Mouse (Mus musculus) C2C12 (cell line): Measurements from ENCODE around the gene Klhdc10.

Source experiments
- CEBPB ChIP-seq: IDR thresholded peaks from one replicate; pipeline ENCODE4 v1.6.1; 2011; ENCODE audit warnings: low read depth, mild to moderate bottlenecking, control low read depth, moderate library complexity
- CTCF ChIP-seq: IDR thresholded peaks from one replicate; pipeline ENCODE4 v1.5.1; 2011; ENCODE audit not compliant: control insufficient read depth, insufficient read depth, insufficient read length
- FOSL1 ChIP-seq: IDR thresholded peaks from one replicate; pipeline ENCODE4 v1.8.0; 2011; ENCODE audit warnings: mild to moderate bottlenecking, low read length; ENCODE audit not compliant: poor library complexity, insufficient read depth, severe bottlenecking
- MAX ChIP-seq: IDR thresholded peaks from one replicate; pipeline ENCODE4 v1.6.1; 2011; ENCODE audit warnings: mild to moderate bottlenecking, control low read depth
- MYOD1 ChIP-seq: IDR thresholded peaks from one replicate; pipeline ENCODE4 v1.6.1; 2011; ENCODE audit warnings: low read depth; ENCODE audit not compliant: control insufficient read depth, insufficient read length
- MYOG ChIP-seq: IDR thresholded peaks from one replicate; pipeline ENCODE4 v1.6.1; 2011; ENCODE audit not compliant: control insufficient read depth, insufficient read length; ENCODE audit errors: extremely low read depth
- USF1 ChIP-seq: IDR thresholded peaks from one replicate; pipeline ENCODE4 v1.6.1; 2011; ENCODE audit warnings: low read depth, mild to moderate bottlenecking, control low read depth, moderate library complexity

DNA sequence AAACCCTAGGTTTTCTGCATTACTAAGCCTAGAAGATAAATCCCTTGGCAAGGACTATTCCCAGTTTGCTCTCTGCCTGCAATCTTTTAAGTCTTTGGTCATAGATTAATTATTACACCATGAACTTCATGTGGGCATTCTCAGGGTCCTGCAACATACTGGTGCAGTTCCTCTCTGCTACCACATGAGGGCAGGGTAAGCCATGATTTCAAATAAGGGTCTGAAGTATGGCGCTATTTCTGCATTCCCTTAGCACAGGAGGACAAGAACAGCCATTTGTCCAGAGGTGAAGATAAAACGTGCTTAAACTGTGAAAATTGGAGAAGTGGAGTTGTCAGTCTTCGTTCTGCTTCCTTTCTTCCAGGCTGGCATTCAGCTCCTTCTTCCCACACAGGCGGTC, 1.8 kb downstream of the Klhdc10 start:
- no peak for TF ChIP-seq FOSL1
- no peak for TF ChIP-seq CEBPB
- peak; percentile 60 for TF ChIP-seq CTCF
- no peak for TF ChIP-seq USF1
- TF ChIP-seq MYOG, result no peak
- TF ChIP-seq MYOD1, result no peak
- TF ChIP-seq MAX, result no peak
